Mouse (Mus musculus): Measurements from ENCODE around the gene Mfge8.
A peak's percentile ranks its signal among the peaks of the same experiment; 100 is the strongest.

The Mfge8 gene

GRCm38 (mm10) chr7:79173800-79174199 lies 24.9 kb upstream of the Mfge8 start:
- Histone ChIP-seq H3K36me3 (ENCODE audit: insufficient read depth, low read length) (no peaks in the 10 kb centered on the region), H3K4me3 (replicated peaks; ENCODE audit: low read length) (no peak overlapping the region), H3K9me3 (ENCODE audit: low read length) (no peaks in the 10 kb centered on the region), H3K4me1 (replicated peaks; ENCODE audit: low read depth, low read length) (no peaks in the 10 kb centered on the region), H3K27me3 (ENCODE audit: insufficient read depth, low read length) (no peaks in the 10 kb centered on the region)
- no peak for TF ChIP-seq NANOG (IDR thresholded peaks at IDR 0.05; ENCODE audit: borderline replicate concordance, low read length)
- TF ChIP-seq POU5F1 (IDR thresholded peaks at IDR 0.05; ENCODE audit: borderline replicate concordance, low read length): no peak
- TF ChIP-seq CTCF (conservative IDR thresholded peaks at IDR 0.05; ENCODE audit: low read length): no peak

GRCm38 (mm10) chr7:79171782-79172181 lies 22.9 kb upstream of the Mfge8 start:
- no peak overlapping the region for H3K4me3 ChIP-seq (replicated peaks; ENCODE audit: low read length)
- H3K36me3 ChIP-seq (ENCODE audit: insufficient read depth, low read length): no peaks in the 10 kb centered on the region
- no peaks in the 10 kb centered on the region for H3K27me3 ChIP-seq (ENCODE audit: insufficient read depth, low read length)
- peaks cover 6% of the 10 kb centered on the region for H3K4me1 ChIP-seq (replicated peaks; ENCODE audit: low read depth, low read length)
- no peak for TF ChIP-seq POU5F1 (IDR thresholded peaks at IDR 0.05; ENCODE audit: borderline replicate concordance, low read length)
- no peak for TF ChIP-seq NANOG (IDR thresholded peaks at IDR 0.05; ENCODE audit: borderline replicate concordance, low read length)
- TF ChIP-seq CTCF (conservative IDR thresholded peaks at IDR 0.05; ENCODE audit: low read length): no peak
- H3K9me3 ChIP-seq (ENCODE audit: low read length): no peaks in the 10 kb centered on the region

- H3K9me3 ChIP-seq (ENCODE audit: low read length): peaks cover 5% of the 10 kb centered on the region; the same call in 1 of the 2 replicates
- H3K4me1 ChIP-seq (replicated peaks; ENCODE audit: low read depth, low read length): peaks cover 15% of the 10 kb centered on the region
- TF ChIP-seq POU5F1 (IDR thresholded peaks at IDR 0.05; ENCODE audit: borderline replicate concordance, low read length) (no peak), CTCF (conservative IDR thresholded peaks at IDR 0.05; ENCODE audit: low read length) (no peak), NANOG (IDR thresholded peaks at IDR 0.05; ENCODE audit: borderline replicate concordance, low read length) (no peak)
- no peaks in the 10 kb centered on the region for H3K36me3 ChIP-seq (ENCODE audit: insufficient read depth, low read length)
- no peaks in the 10 kb centered on the region for H3K27me3 ChIP-seq (ENCODE audit: insufficient read depth, low read length)
- H3K4me3 ChIP-seq (replicated peaks; ENCODE audit: low read length): no peak overlapping the region
These were observed 18.2 kb upstream of the Mfge8 start for GRCm38 (mm10) chr7:79167006-79167562.

- Histone ChIP-seq H3K27me3 (ENCODE audit: insufficient read depth, low read length) (peaks cover 3% of the 10 kb centered on the region; the same call in 1 of the 2 replicates), H3K9me3 (ENCODE audit: low read length) (peaks cover 11% of the 10 kb centered on the region; the same call in 1 of the 2 replicates), H3K4me1 (replicated peaks; ENCODE audit: low read depth, low read length) (no peaks in the 10 kb centered on the region; the same call in 1 of the 2 replicates), H3K36me3 (ENCODE audit: insufficient read depth, low read length) (no peaks in the 10 kb centered on the region), H3K4me3 (replicated peaks; ENCODE audit: low read length) (no peak overlapping the region)
- TF ChIP-seq POU5F1 (IDR thresholded peaks at IDR 0.05; ENCODE audit: borderline replicate concordance, low read length) (no peak), NANOG (IDR thresholded peaks at IDR 0.05; ENCODE audit: borderline replicate concordance, low read length) (no peak), CTCF (conservative IDR thresholded peaks at IDR 0.05; ENCODE audit: low read length) (no peak)
These were observed 10.5 kb upstream of the Mfge8 start for GRCm38 (mm10) chr7:79159406-79159805.

GRCm38 (mm10) chr7:79149522-79149921 lies 662 bp upstream of the Mfge8 start:
- Histone ChIP-seq H3K36me3 (ENCODE audit: insufficient read depth, low read length) (peaks cover 18% of the 10 kb centered on the region), H3K9me3 (ENCODE audit: low read length) (no peaks in the 10 kb centered on the region), H3K4me3 (replicated peaks; ENCODE audit: low read length) (peak overlapping the region; percentile 92), H3K27me3 (ENCODE audit: insufficient read depth, low read length) (peaks cover 3% of the 10 kb centered on the region; the same call in 1 of the 2 replicates), H3K4me1 (replicated peaks; ENCODE audit: low read depth, low read length) (peaks cover 42% of the 10 kb centered on the region)
- TF ChIP-seq NANOG (IDR thresholded peaks at IDR 0.05; ENCODE audit: borderline replicate concordance, low read length) (no peak), CTCF (conservative IDR thresholded peaks at IDR 0.05; ENCODE audit: low read length) (no peak), POU5F1 (IDR thresholded peaks at IDR 0.05; ENCODE audit: borderline replicate concordance, low read length) (no peak)

- H3K9me3 ChIP-seq (ENCODE audit: low read length): no peaks in the 10 kb centered on the region
- peaks cover 32% of the 10 kb centered on the region for H3K36me3 ChIP-seq (ENCODE audit: insufficient read depth, low read length)
- peaks cover 53% of the 10 kb centered on the region for H3K4me1 ChIP-seq (replicated peaks; ENCODE audit: low read depth, low read length)
- peak overlapping the region; percentile 92 for H3K4me3 ChIP-seq (replicated peaks; ENCODE audit: low read length)
- no peak for TF ChIP-seq CTCF (conservative IDR thresholded peaks at IDR 0.05; ENCODE audit: low read length)
- no peak for TF ChIP-seq POU5F1 (IDR thresholded peaks at IDR 0.05; ENCODE audit: borderline replicate concordance, low read length)
- TF ChIP-seq NANOG (IDR thresholded peaks at IDR 0.05; ENCODE audit: borderline replicate concordance, low read length): no peak
- no peaks in the 10 kb centered on the region for H3K27me3 ChIP-seq (ENCODE audit: insufficient read depth, low read length)
These were observed 768 bp downstream of the Mfge8 start for GRCm38 (mm10) chr7:79147931-79148653.

GRCm38 (mm10) chr7:79147011-79147837 lies 1.6 kb downstream of the Mfge8 start:
- no peak for TF ChIP-seq CTCF (conservative IDR thresholded peaks at IDR 0.05; ENCODE audit: low read length)
- TF ChIP-seq POU5F1 (IDR thresholded peaks at IDR 0.05; ENCODE audit: borderline replicate concordance, low read length): no peak
- no peak for TF ChIP-seq NANOG (IDR thresholded peaks at IDR 0.05; ENCODE audit: borderline replicate concordance, low read length)
- peaks cover 41% of the 10 kb centered on the region for H3K36me3 ChIP-seq (ENCODE audit: insufficient read depth, low read length)
- H3K4me1 ChIP-seq (replicated peaks; ENCODE audit: low read depth, low read length): peaks cover 60% of the 10 kb centered on the region
- peak overlapping the region; percentile 92 for H3K4me3 ChIP-seq (replicated peaks; ENCODE audit: low read length)
- no peaks in the 10 kb centered on the region for H3K9me3 ChIP-seq (ENCODE audit: low read length)
- H3K27me3 ChIP-seq (ENCODE audit: insufficient read depth, low read length): no peaks in the 10 kb centered on the region

GRCm38 (mm10) chr7:79140897-79141296 lies 8.0 kb downstream of the Mfge8 start:
- Histone ChIP-seq H3K27me3 (ENCODE audit: insufficient read depth, low read length) (peaks cover 9% of the 10 kb centered on the region; the same call in 1 of the 2 replicates), H3K4me1 (replicated peaks; ENCODE audit: low read depth, low read length) (peaks cover 84% of the 10 kb centered on the region), H3K4me3 (replicated peaks; ENCODE audit: low read length) (peak overlapping the region; percentile 21), H3K9me3 (ENCODE audit: low read length) (no peaks in the 10 kb centered on the region), H3K36me3 (ENCODE audit: insufficient read depth, low read length) (peaks cover 86% of the 10 kb centered on the region)
- TF ChIP-seq CTCF (conservative IDR thresholded peaks at IDR 0.05; ENCODE audit: low read length) (peak; percentile 94), NANOG (IDR thresholded peaks at IDR 0.05; ENCODE audit: borderline replicate concordance, low read length) (no peak)
